Mouse (Mus musculus): ENCODE data around the gene Slc25a18.

- peak in 1 of 3 experiments; percentile 21 for TF ChIP-seq MYOG (IDR thresholded peaks at IDR 0.05; ENCODE audit: control insufficient read depth in 1 of 3, insufficient read depth in 1 of 3, insufficient read length in 2 of 3, low read depth in 2 of 3)
- TF ChIP-seq MYOD1 (IDR thresholded peaks at IDR 0.05; ENCODE audit: control insufficient read depth in 1 of 3, insufficient read length in 2 of 3, low read depth in 2 of 3) = peak in 2 of 3 experiments; percentile 79 to 81
- TF ChIP-seq POLR2A (IDR thresholded peaks at IDR 0.05; ENCODE audit: insufficient read length, low read depth) = no peak
- no peak for TF ChIP-seq E2F4 (IDR thresholded peaks at IDR 0.05; ENCODE audit: insufficient read depth)
- no peak for TF ChIP-seq TCF12 (IDR thresholded peaks at IDR 0.05; ENCODE audit: insufficient read depth, poor library complexity, severe bottlenecking)
- TF ChIP-seq CEBPB (IDR thresholded peaks at IDR 0.05; ENCODE audit: insufficient read depth, poor library complexity, severe bottlenecking) = no peak
- TF ChIP-seq POLR2AphosphoS2 (IDR thresholded peaks at IDR 0.05; ENCODE audit: insufficient read length, low read depth) = no peak
These were observed 14.8 kb downstream of the Slc25a18 start for GRCm38 (mm10) chr6:120788068-120788607.
